Mouse (Mus musculus) bone marrow, adult 2 months (tissue): ENCODE results near the gene Abracl. TPM values are rescaled to one million over a fixed set of nuclear protein-coding genes. Genes with fewer than 3 reads are reported as not detected.

Experiments used
- H3K27ac ChIP-seq: fragments of 200-500 bp; 2 replicates; pipeline ENCODE4 v1.5.1; 2012; ENCODE audit warnings: low read depth, mild to moderate bottlenecking, control low read depth, inconsistent platforms, low read length; ENCODE audit not compliant: control insufficient read depth, poor library complexity, insufficient read depth
- H3K4me1 ChIP-seq: fragments of 200-500 bp; 2 replicates; pipeline ENCODE4 v1.6.1; 2011; ENCODE audit warnings: low read length; ENCODE audit not compliant: control insufficient read depth, insufficient read depth
- H3K4me3 ChIP-seq: fragments of 200-500 bp; replicated peaks from 2 replicates; pipeline ENCODE3; 2011; ENCODE audit warnings: mild to moderate bottlenecking, low read depth, low read length, control low read depth; ENCODE audit not compliant: control insufficient read depth
- CTCF ChIP-seq: fragments of 200-500 bp; IDR thresholded peaks from 2 replicates; pipeline ENCODE4 v1.5.1; 2011; ENCODE audit warnings: low read length, control low read depth; ENCODE audit not compliant: control insufficient read depth, insufficient read depth
- POLR2A ChIP-seq: fragments of 200-500 bp; IDR thresholded peaks from 2 replicates; pipeline ENCODE4 v1.6.1; 2011; ENCODE audit warnings: low read depth, mild to moderate bottlenecking, control low read depth, low read length, borderline replicate concordance; ENCODE audit not compliant: control insufficient read depth
- WGBS: fragments of 180-500 bp; shearing (Covaris S2); methylation state at CpG from one replicate; pipeline ENCODE4 v1.1.7; 2018; 5-methylcytosine and 5-hydroxymethylcytosine counted together
- polyA plus RNA-seq: library from polyadenylated mRNA; stranded (reverse); fragments of >200 nt; gene quantifications from 2 replicates; pipeline ENCODE4 v1.2.4, GENCODE M21; 2011; ENCODE audit warnings: low replicate concordance; ENCODE audit not compliant: missing spikeins, insufficient read depth, insufficient read length

The Abracl gene
- polyA plus RNA-seq: 74.1 and 129 TPM in 2 replicates

DNA sequence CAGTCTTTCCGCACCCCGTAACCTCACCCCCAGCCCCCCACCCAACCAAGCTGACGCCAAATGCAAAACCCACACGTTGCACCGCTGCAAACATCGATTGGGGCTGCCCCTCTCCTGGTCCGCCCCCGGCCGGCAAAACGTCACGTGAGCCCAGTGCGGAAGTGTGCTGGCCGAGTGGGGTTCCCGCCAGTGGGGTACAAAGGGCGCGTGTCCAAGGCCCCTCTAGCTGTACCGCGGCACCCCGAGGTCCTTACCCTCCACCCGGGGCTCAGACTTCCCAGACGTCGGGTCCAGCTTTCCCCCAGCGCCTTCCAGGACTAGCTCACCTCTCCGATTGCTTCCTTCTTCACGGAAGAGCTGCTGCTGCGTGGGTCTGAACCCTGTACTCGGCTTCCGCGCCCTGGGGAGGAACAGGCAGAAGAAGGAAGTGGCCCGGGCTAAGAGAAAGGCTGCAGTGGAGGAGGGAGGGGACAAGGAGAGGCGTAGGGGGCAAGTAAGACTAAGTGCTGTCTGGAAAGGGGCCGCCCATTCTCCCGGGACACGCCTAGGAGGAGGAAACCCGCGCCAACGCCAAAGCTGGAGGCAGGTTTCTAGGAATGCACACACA lies at the start of gene Abracl:
Gene Abracl, minus strand, starts transcription at position 548 of the 607 bp plus-strand sequence.
- H3K4me1 ChIP-seq: no peaks in the 10 kb centered on the region; the same call in 1 of the 2 replicates
- H3K4me3 ChIP-seq: peak within 1 kb of the TSS; percentile 85
- peak within 1 kb of the TSS; percentile 86 for H3K27ac ChIP-seq
- WGBS: under 1% methylated on average over 37 of the region's 37 CpGs
- TF ChIP-seq POLR2A (peak; percentile 69), CTCF (peak; percentile 10; the same call in 1 of the 2 replicates)

DNA sequence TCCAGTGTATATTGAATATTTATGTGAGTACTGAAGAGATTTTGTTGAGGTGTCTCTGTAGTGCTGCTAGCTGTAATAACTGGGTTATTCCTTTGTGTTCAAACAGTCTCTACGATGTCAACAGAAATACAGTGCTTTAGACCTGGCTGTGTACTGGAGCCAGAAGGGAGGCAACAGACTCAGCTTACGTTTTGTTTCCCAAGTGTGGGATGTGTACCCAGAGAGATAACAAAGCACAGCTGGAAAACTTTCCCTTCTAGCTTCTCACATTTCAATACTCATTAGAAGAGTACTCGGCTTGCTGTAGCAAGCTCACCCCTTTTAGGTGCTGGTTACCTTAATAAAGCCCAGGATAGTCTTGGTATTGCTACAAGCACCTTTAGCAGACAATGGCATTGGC lies 49.8 kb upstream of the Abracl start:
- H3K4me1 ChIP-seq: peaks cover 2% of the 10 kb centered on the region; the same call in 1 of the 2 replicates
- no peak overlapping the region for H3K4me3 ChIP-seq
- WGBS: 79% methylated on average over 3 of the region's 3 CpGs
- no peak overlapping the region for H3K27ac ChIP-seq
- TF ChIP-seq POLR2A (no peak), CTCF (no peak)

DNA sequence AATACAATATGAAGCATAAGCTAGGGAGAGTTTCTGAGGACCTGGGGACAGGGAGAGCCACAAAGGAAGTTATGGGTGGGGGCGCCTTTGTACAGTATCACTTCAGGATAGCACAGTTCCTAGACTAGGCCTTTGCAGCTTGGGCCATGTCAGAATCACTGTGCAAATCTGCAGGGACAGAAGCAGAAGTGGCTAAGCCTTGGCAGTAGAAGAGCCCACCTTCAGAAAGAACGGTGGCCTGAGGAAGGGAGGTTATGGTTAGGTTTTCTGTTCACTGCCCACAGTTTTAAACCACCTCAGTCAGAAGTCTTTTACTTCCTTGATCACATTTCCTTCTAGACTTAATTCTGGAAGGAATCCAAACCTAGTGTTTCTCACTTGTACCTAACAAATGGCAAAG lies 47.5 kb upstream of the Abracl start:
- TF ChIP-seq CTCF: no peak
- no peak for TF ChIP-seq POLR2A
- Histone ChIP-seq H3K4me3 (no peak overlapping the region), H3K27ac (no peak overlapping the region), H3K4me1 (peaks cover 2% of the 10 kb centered on the region; the same call in 1 of the 2 replicates)
- WGBS: 7% methylated on average over 2 of the region's 2 CpGs

DNA sequence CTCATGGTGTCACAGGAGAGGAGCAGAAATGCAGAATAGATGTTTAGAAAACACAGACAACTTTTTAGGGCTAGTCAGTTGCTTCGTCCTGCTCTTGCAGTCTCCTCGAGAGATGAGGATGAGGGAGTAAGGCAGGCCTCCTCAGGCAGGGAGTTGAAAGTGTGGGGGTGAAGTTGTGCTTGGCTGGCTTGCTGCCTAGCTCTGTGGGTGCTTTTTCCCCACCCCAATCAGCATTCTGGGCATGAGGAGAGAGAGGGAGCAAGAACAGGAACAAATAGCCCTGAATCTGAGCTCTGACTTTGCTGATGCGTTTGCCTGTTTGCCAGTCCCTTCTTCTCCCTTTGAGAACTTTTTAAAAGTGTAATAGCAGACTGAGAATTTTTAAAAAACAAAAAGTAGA lies 47.1 kb upstream of the Abracl start:
- Histone ChIP-seq H3K27ac (no peak overlapping the region), H3K4me1 (peaks cover 2% of the 10 kb centered on the region; the same call in 1 of the 2 replicates), H3K4me3 (no peak overlapping the region)
- TF ChIP-seq CTCF (no peak), POLR2A (no peak)
- 20% methylated on average over 3 of the region's 3 CpGs for WGBS

DNA sequence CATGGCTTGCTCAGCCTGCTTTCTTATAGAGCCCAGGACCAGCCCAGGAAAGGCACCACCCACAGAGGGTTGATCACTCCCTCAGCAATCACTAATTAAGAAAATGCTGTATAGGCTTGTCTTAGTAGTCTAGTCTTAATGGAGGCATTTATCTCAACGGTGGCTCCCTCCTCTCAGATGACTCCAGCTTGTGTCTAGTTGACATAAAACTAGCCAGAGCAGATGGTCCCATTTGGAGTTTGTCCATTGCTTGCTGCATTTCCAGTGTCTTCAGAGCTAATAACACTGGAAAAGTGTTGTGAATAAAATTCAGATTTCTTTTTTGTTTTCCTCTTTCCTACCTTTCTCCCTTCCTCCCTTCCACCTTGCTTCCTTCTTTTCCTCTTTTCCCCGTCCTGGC lies 46.5 kb upstream of the Abracl start:
- Histone ChIP-seq H3K27ac (no peak overlapping the region), H3K4me3 (no peak overlapping the region), H3K4me1 (peaks cover 2% of the 10 kb centered on the region; the same call in 1 of the 2 replicates)
- WGBS: 70% methylated on average over 2 of the region's 2 CpGs
- TF ChIP-seq CTCF (no peak), POLR2A (no peak)

DNA sequence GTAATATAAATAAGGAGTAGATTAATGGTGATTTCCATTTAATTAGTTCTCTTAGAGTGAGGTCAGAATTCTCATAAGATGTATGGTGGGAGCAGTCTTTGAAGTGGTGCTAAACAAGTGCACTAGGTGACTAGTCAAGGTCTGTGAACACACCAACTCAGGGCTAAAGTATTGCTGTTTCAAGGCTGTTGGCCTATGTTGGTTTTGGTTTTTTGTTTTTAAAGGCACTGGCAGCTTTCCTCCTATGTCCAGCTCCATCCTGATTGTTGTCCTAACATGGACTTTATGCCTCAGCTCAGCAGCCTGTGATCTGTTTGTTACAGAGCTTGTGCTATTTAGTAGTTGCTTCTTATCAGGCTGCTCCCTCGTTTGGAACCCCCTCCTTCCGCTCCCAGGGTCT lies 45.8 kb upstream of the Abracl start:
- 79% methylated on average over 2 of the region's 2 CpGs for WGBS
- Histone ChIP-seq H3K27ac (no peak overlapping the region), H3K4me3 (no peak overlapping the region), H3K4me1 (peaks cover 2% of the 10 kb centered on the region; the same call in 1 of the 2 replicates)
- no peak for TF ChIP-seq CTCF
- TF ChIP-seq POLR2A: no peak

DNA sequence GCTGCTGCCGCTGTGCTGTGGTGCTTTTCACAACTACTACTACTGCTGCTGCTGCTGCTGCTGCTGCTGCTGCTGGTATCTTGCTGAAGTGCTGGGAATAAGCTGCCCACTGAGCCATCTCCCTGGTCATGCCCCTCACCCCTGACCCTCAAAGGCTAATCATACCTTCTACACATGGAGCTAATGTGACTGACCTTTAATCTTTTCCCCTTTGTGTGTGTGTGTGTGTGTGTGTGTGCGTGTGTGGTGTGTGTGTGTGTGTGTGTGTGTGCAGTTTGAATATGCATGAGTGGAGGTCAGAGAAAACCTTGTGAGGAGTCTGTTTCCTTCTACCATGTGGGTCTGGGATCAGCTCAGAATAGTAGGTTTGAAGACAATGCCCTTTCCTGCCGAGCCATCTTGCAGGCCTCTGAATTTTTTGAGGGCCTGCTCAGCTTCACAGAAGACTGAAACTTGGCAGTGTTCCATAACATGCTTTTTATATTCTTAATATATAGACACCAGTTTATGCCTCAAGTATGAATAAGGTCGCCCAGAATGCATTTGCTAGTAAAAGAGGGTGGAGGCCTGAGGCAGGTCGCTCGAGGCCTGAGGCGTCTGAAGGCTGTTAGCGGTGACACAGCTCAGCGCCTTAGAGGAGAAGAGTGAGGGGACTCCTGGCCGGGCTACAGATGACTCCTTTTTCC lies 44.8 kb upstream of the Abracl start:
- Histone ChIP-seq H3K27ac (no peak overlapping the region), H3K4me1 (peaks cover 2% of the 10 kb centered on the region; the same call in 1 of the 2 replicates), H3K4me3 (no peak overlapping the region)
- TF ChIP-seq POLR2A (no peak), CTCF (no peak)
- 78% methylated on average over 10 of the region's 10 CpGs for WGBS

DNA sequence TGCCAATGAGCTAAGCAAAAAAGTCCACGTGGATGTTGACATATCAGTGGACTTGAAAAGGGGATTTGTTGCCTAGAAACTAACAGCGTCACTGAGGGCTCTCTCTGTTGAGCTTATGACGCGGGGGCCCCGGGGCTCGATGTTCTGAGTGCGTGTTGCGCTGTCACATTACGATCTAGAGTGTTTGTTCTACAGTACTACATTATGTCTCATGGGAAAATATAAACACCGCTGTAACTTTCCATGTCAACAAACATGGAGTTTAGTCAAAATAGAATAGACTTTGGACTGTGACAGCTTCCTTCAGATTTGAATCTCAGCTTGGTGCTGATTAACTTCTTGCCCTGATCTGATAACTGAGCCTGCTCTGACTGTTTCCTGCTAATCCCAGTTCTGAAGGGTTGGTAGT lies 42.9 kb upstream of the Abracl start:
- WGBS: 88% methylated on average over 10 of the region's 10 CpGs
- Histone ChIP-seq H3K4me1 (peaks cover 2% of the 10 kb centered on the region; the same call in 1 of the 2 replicates), H3K27ac (no peak overlapping the region), H3K4me3 (no peak overlapping the region)
- no peak for TF ChIP-seq POLR2A
